Mouse (Mus musculus) liver, postnatal 0 days (tissue): ENCODE results near the gene Itpk1. TPM values are rescaled to one million over a fixed set of nuclear protein-coding genes. Genes with fewer than 3 reads are reported as not detected.

Experiments
- ATAC-seq: fragments of 200-750 bp; cut with Nextera tagmentation; 2 replicates; pipeline ENCODE4 v1.8.0; 2017; ENCODE audit warnings: mild to moderate bottlenecking, moderate library complexity
- DNase-seq: peaks from one replicate; pipeline ENCODE4 v3.0.0-alpha.2; 2016
- H3K27ac ChIP-seq: fragments of 300-500 bp; sonication (generic); 2 replicates; pipeline ENCODE4 v1.5.1; 2014; ENCODE audit warnings: antibody characterized with exemption, moderate library complexity, mild to moderate bottlenecking, low read depth
- H3K27me3 ChIP-seq: fragments of 300-500 bp; sonication (generic); 2 replicates; pipeline ENCODE4 v1.6.1; 2014; ENCODE audit warnings: low read length, control low read depth, mixed read lengths; ENCODE audit not compliant: insufficient read depth
- H3K36me3 ChIP-seq: fragments of 300-500 bp; sonication (generic); replicated peaks from 2 replicates; pipeline ENCODE4 v1.6.1; 2014; ENCODE audit warnings: mild to moderate bottlenecking, control low read depth, low read length, moderate library complexity, mixed read lengths; ENCODE audit not compliant: insufficient read depth
- H3K4me1 ChIP-seq: fragments of 300-500 bp; sonication (generic); 2 replicates; pipeline ENCODE4 v1.6.1; 2014; ENCODE audit warnings: antibody characterized with exemption, mild to moderate bottlenecking, control low read depth; ENCODE audit not compliant: insufficient read depth
- H3K4me2 ChIP-seq: fragments of 300-500 bp; sonication (generic); 2 replicates; pipeline ENCODE4 v1.6.1; 2014; ENCODE audit warnings: low read depth, mild to moderate bottlenecking, low read length, moderate library complexity, mixed read lengths
- H3K4me3 ChIP-seq: fragments of 300-500 bp; sonication (generic); 2 replicates; pipeline ENCODE4 v1.5.1; 2014; ENCODE audit warnings: low read depth, low read length
- H3K9ac ChIP-seq: fragments of 300-500 bp; sonication (generic); replicated peaks from 2 replicates; pipeline ENCODE4 v1.6.1; 2014; ENCODE audit warnings: mild to moderate bottlenecking, moderate library complexity
- H3K9me3 ChIP-seq: fragments of 300-500 bp; sonication (generic); 2 replicates; pipeline ENCODE4 v1.6.1; 2016; ENCODE audit warnings: mild to moderate bottlenecking, control low read depth, low read length, mixed read lengths
- CTCF ChIP-seq: sonication (generic); IDR thresholded peaks from 2 replicates; pipeline ENCODE4 v1.5.1; 2016; ENCODE audit warnings: antibody characterized with exemption, low read depth
- EP300 ChIP-seq: IDR thresholded peaks from 2 replicates; pipeline ENCODE4 v1.6.1; 2016; ENCODE audit warnings: antibody characterized with exemption, low read depth, mild to moderate bottlenecking
- WGBS: fragments of 180-500 bp; shearing (Covaris S2); extraction: QIAGEN DNeasy Blood & Tissue Kit; methylation state at CpG from one replicate; pipeline ENCODE4 v1.1.7; 2014; ENCODE audit not compliant: insufficient replicate concordance; 5-methylcytosine and 5-hydroxymethylcytosine counted together
- polyA plus RNA-seq: library from polyadenylated mRNA; unstranded; fragments of >200 nt; fragmentation: Nextera tagmentation; extraction: Ambion mirVana; gene quantifications from 2 replicates; pipeline ENCODE4 v1.2.1, GENCODE M21; 2015

Gene Itpk1
- polyA plus RNA-seq, 1 experiment from 2014 or later, result 3.6 TPM

DNA sequence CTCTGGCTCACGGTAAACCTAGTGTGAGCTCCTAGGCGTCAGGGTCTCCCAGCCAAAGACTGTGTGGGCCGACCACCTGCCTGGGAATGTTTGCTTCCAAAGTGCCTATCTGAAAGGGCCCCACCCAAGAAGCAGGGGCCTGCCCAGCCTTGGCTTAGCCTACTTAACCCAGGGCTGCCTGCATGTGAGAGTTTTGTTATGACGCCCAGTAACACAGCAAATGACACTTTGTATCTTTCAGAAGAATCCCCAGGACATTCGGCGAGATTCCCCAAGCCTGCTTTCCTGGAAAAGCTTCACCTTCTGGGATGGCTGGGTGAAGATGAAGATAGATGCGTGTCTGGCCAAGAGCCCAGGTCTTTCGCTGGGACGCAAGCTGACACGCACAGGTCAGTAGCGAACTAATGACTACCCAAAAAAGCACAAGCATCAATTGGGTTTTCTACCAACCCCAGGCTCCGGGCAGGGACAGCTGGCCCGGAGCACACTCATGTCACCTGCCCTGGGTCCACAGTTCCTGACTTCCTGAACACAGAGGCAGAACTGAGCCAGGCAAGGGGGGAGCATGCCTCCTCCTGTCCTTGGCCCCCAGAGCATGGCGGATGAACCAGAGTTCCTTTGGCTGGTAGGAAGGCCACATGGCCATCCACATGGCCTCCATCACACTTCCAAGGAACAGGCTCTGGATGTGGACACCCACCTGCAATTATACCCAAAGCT lies 7.9 kb downstream of the Itpk1 start:
- H3K4me1 ChIP-seq, result peaks cover 63% of the 10 kb centered on the region
- no peak overlapping the region for H3K4me2 ChIP-seq
- H3K9me3 ChIP-seq, result no peaks in the 10 kb centered on the region
- H3K36me3 ChIP-seq, result no peaks in the 10 kb centered on the region
- no peak overlapping the region for H3K9ac ChIP-seq
- DNase-seq (no peak), ATAC-seq (no peak)
- H3K4me3 ChIP-seq, result no peak overlapping the region
- H3K27ac ChIP-seq, result no peak overlapping the region
- 78% methylated on average over 14 of the region's 14 CpGs for WGBS
- no peaks in the 10 kb centered on the region for H3K27me3 ChIP-seq
- no peak for TF ChIP-seq EP300
- TF ChIP-seq CTCF, result no peak

DNA sequence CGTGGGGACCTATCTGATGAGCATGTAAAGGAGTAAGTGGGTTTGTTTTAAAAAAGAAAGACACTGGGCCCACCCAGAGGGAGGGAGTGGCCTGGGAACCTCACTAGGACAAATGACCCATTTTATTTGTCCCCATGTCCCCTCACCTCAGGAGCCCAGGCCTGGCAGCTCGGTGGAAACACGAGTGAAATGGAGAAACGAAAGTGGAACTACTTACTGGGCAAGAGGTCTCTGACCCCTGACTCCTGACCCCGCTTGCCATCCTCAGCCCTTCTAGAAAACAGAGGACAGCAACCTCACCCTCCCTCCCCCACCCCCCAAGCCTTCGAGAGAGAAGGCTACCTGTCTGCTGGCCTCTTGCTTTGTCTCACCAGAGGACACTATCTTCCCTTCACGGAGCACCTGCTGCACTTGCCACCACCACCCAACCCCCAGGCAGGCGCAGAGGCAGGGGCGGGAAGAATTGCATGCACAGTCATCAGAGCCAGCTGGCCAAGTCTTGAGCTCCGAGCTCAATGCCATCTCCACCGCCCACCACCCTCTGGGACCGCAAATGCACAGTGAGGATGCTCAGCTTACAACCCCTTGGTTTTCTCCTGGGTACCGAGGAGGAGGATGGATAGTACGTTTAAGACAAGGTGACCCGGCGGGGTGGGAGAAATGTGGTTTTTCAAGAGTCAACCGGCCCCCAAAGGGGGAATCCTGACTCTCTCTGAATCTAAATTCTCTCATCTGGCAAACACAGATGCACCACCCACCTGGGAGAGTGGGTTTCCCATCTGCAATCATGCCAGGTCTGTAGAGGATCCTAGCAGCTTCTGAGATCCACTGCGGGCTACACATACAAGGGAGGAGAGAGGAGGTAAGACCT lies 9.1 kb downstream of the Itpk1 start:
- H3K4me2 ChIP-seq, result peak overlapping the region; percentile 59
- H3K27ac ChIP-seq, result peak overlapping the region; percentile 55

DNA sequence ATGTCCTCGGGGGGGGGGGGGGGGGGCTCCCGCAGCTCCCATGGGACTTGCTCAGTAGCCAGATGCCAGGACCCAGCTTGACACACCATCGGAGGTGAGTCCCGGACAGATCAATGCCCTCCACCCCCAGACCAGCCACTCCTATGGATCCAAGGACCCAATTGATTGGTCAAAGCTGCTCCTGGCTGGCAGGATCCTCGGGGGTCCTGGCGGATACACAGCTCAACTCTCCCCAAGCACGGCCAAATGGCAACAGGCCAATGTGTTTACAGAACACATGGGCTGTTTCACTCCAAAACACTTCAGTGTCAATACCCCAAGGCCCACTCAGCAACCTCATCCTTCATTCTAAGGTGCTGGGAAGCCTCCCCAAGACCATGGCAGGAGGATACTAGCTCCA lies 13.0 kb downstream of the Itpk1 start:
- 0 out of 2 replicates have a peak overlapping the region, but pooled peaks have one; percentile 21 for H3K9ac ChIP-seq
- no peak for DNase-seq
- no peaks in the 10 kb centered on the region for H3K27me3 ChIP-seq
- no peaks in the 10 kb centered on the region; the same call in 1 of the 2 replicates for H3K36me3 ChIP-seq
- peak overlapping the region; percentile 69 for H3K27ac ChIP-seq
- WGBS, result 64% methylated on average over 5 of the region's 7 CpGs
- H3K4me2 ChIP-seq, result peak overlapping the region; percentile 52; the same call in 1 of the 2 replicates
- ATAC-seq, result no peak
- TF ChIP-seq CTCF, result no peak
- TF ChIP-seq EP300, result no peak
- peaks cover 48% of the 10 kb centered on the region for H3K4me1 ChIP-seq
- no peak overlapping the region for H3K4me3 ChIP-seq
- no peaks in the 10 kb centered on the region for H3K9me3 ChIP-seq

More for the DNA sequence above, 9.1 kb downstream of the Itpk1 start:
- no peak for DNase-seq
- Histone ChIP-seq H3K4me1 (peaks cover 68% of the 10 kb centered on the region), H3K27me3 (no peaks in the 10 kb centered on the region), H3K9me3 (no peaks in the 10 kb centered on the region), H3K4me3 (no peak overlapping the region), H3K36me3 (no peaks in the 10 kb centered on the region), H3K9ac (no peak overlapping the region)
- 69% methylated on average over 18 of the region's 18 CpGs for WGBS
- no peak for TF ChIP-seq EP300
- TF ChIP-seq CTCF, result no peak
- ATAC-seq, result no peak

DNA sequence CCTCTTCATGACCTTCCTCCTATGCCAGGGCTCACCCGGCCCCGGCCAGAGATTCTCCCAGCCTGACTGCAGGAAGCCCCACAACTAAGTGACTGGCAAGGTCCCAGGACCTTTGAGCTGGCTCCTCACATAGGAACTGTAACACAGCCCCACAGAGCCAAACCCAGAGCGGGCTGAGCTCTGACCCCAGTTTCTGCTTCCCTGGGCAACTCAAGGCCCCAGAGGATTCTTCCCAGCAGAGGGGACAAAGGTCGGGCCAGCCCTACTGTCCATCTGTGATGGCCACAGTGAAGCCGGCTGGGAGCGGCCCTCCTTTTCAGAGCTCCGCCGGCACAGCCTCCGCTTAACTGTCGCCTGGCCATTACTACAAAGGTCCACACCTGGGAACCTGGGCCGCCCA lies 13.6 kb downstream of the Itpk1 start:
- Histone ChIP-seq H3K27ac (peak overlapping the region; percentile 69), H3K36me3 (no peaks in the 10 kb centered on the region; the same call in 1 of the 2 replicates), H3K4me2 (peak overlapping the region; percentile 52), H3K9me3 (no peaks in the 10 kb centered on the region), H3K4me3 (no peak overlapping the region), H3K9ac (peak overlapping the region; percentile 54), H3K27me3 (no peaks in the 10 kb centered on the region), H3K4me1 (peaks cover 48% of the 10 kb centered on the region)
- ATAC-seq (peak; percentile 24; the same call in 1 of the 2 replicates), DNase-seq (peak; percentile 41)
- WGBS, result 56% methylated on average over 11 of the region's 11 CpGs
- no peak for TF ChIP-seq CTCF
- no peak for TF ChIP-seq EP300

DNA sequence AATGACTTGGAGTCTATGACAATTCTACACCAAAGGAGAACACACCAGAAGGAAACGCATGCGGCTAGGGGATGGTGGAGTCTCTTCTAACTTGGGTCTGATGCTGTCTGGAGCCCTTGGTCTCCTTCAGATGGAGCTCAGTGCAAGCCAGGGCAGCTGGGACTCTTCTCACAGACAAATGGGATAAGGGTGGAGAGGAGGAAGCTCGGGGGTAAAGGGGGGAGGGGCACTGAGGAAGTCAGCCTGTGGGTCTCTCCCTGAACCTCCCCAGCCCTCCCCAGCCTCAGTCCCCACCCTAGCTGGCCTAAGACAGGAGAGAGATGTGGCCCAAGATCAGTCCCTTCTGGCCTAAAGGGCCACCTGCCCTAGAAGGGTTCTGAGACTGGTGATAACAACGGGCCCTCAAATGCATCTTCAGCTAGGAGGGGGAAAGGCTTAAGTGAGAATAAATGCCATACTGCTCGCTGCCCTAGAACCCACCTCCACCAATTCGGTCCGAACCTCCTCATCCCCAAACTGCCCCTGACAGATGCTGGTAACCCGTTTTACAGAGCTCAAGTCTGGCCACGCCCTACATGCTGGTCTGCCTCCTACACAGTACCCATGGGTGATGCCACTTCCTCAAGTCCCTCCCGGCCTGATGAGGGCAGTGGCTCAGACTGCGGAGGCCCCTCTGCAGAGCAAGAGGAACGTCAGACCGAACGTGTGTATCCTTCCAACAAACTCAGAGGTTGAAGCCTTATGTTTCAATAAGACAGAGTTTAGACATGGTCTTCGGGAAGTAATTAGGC lies 14.8 kb downstream of the Itpk1 start:
- DNase-seq (peak; percentile 47), ATAC-seq (peak; percentile 62)
- no peaks in the 10 kb centered on the region for H3K27me3 ChIP-seq
- H3K4me1 ChIP-seq, result peaks cover 45% of the 10 kb centered on the region
- H3K4me3 ChIP-seq, result no peak overlapping the region
- WGBS, result 57% methylated on average over 15 of the region's 15 CpGs
- H3K27ac ChIP-seq, result peak overlapping the region; percentile 69; the same call in 1 of the 2 replicates
- H3K36me3 ChIP-seq, result no peaks in the 10 kb centered on the region; the same call in 1 of the 2 replicates
- H3K9ac ChIP-seq, result no peak overlapping the region
- no peaks in the 10 kb centered on the region for H3K9me3 ChIP-seq
- TF ChIP-seq CTCF, result peak; percentile 16; the same call in 1 of the 2 replicates
- no peak for TF ChIP-seq EP300
- peak overlapping the region; percentile 18 for H3K4me2 ChIP-seq
